Mouse (Mus musculus) intestine, embryonic 16.5 days (tissue): ENCODE measurements around the gene Gatm. TPM values are rescaled to one million over a fixed set of nuclear protein-coding genes. Genes with fewer than 3 reads are reported as not detected.

Experiments used
- ATAC-seq: fragments of 200-750 bp; cut with Nextera tagmentation; 2 replicates; pipeline ENCODE4 v1.8.0; 2017; ENCODE audit warnings: moderate TSS enrichment, moderate library complexity
- H3K27ac ChIP-seq: fragments of 300-500 bp; sonication (generic); 2 replicates; pipeline ENCODE4 v1.5.1; 2014; ENCODE audit warnings: mild to moderate bottlenecking, low read length
- H3K27me3 ChIP-seq: fragments of 300-500 bp; sonication (generic); replicated peaks from 2 replicates; pipeline ENCODE4 v1.6.1; 2014; ENCODE audit warnings: low read length, control low read depth, mixed read lengths; ENCODE audit not compliant: control insufficient read depth, insufficient read depth
- H3K36me3 ChIP-seq: fragments of 300-500 bp; sonication (generic); 2 replicates; pipeline ENCODE4 v1.6.1; 2014; ENCODE audit warnings: low read length, control low read depth; ENCODE audit not compliant: control insufficient read depth, insufficient read depth
- H3K4me1 ChIP-seq: fragments of 300-500 bp; sonication (generic); 2 replicates; pipeline ENCODE4 v1.6.1; 2014; ENCODE audit warnings: low read length, control low read depth, mixed read lengths; ENCODE audit not compliant: control insufficient read depth, insufficient read depth
- H3K4me2 ChIP-seq: fragments of 300-500 bp; sonication (generic); 2 replicates; pipeline ENCODE4 v1.6.1; 2014; ENCODE audit warnings: low read depth, low read length, control low read depth
- H3K4me3 ChIP-seq: fragments of 300-500 bp; sonication (generic); 2 replicates; pipeline ENCODE4 v1.5.1; 2014; ENCODE audit warnings: mild to moderate bottlenecking, low read length
- H3K9ac ChIP-seq: fragments of 300-500 bp; sonication (generic); 2 replicates; pipeline ENCODE4 v1.6.1; 2014; ENCODE audit warnings: low read depth, low read length
- H3K9me3 ChIP-seq: fragments of 300-500 bp; sonication (generic); 2 replicates; pipeline ENCODE4 v1.6.1; 2016; ENCODE audit warnings: low read length, control low read depth; ENCODE audit not compliant: control insufficient read depth
- WGBS: fragments of 180-500 bp; shearing (Covaris S2); extraction: QIAGEN DNeasy Blood & Tissue Kit; methylation state at CpG from one replicate; pipeline ENCODE4 v1.1.7; 2014; 5-methylcytosine and 5-hydroxymethylcytosine counted together
- polyA plus RNA-seq: library from polyadenylated mRNA; unstranded; fragments of >200 nt; fragmentation: Nextera tagmentation; extraction: Ambion mirVana; gene quantifications from 2 replicates; pipeline ENCODE4 v1.2.1, GENCODE M21; 2015

The Gatm gene
- 22.3 and 22.8 TPM in 2 replicates for polyA plus RNA-seq

GRCm38 (mm10) chr2:122610746-122611653 is at the start of gene Gatm:
Gene Gatm (minus strand): TSS chr2:122611303.
- WGBS: 2% methylated on average over 48 of the region's 48 CpGs

GRCm38 (mm10) chr2:122659825-122660224 is 48.7 kb upstream of the Gatm start:
- Histone ChIP-seq H3K27ac (no peak overlapping the region), H3K36me3 (no peaks in the 10 kb centered on the region), H3K9me3 (no peaks in the 10 kb centered on the region), H3K4me1 (peaks cover 20% of the 10 kb centered on the region), H3K27me3 (no peaks in the 10 kb centered on the region), H3K4me3 (no peak overlapping the region), H3K9ac (no peak overlapping the region), H3K4me2 (no peak overlapping the region)
- WGBS: 72% methylated on average over 7 of the region's 7 CpGs
- no peak for ATAC-seq

More at GRCm38 (mm10) chr2:122610746-122611653, at the start of gene Gatm:
- H3K9me3 ChIP-seq: no peaks in the 10 kb centered on the region
- H3K4me1 ChIP-seq: peaks cover 9% of the 10 kb centered on the region
- H3K4me2 ChIP-seq: peak within 1 kb of the TSS; percentile 97
- 0 out of 2 replicates have a peak, but pooled peaks cover 4% of the 10 kb centered on the region for H3K27me3 ChIP-seq
- peak within 1 kb of the TSS; percentile 67 for H3K9ac ChIP-seq
- ATAC-seq: peak; percentile 99
- no peaks in the 10 kb centered on the region for H3K36me3 ChIP-seq
- no peak within 1 kb of the TSS for H3K27ac ChIP-seq
- H3K4me3 ChIP-seq: peak within 1 kb of the TSS; percentile 58

GRCm38 (mm10) chr2:122657707-122658524 is 46.8 kb upstream of the Gatm start:
- Histone ChIP-seq H3K4me3 (no peak overlapping the region), H3K27me3 (no peaks in the 10 kb centered on the region), H3K4me2 (peak overlapping the region; percentile 30; the same call in 1 of the 2 replicates), H3K27ac (peak overlapping the region; percentile 98), H3K4me1 (peaks cover 20% of the 10 kb centered on the region), H3K36me3 (no peaks in the 10 kb centered on the region), H3K9me3 (no peaks in the 10 kb centered on the region), H3K9ac (peak overlapping the region; percentile 40)
- peak; percentile 96 for ATAC-seq
- 63% methylated on average over 11 of the region's 11 CpGs for WGBS

- peaks cover 20% of the 10 kb centered on the region for H3K4me1 ChIP-seq
- WGBS: 61% methylated on average over 9 of the region's 9 CpGs
- H3K9ac ChIP-seq: no peak overlapping the region
Observed at GRCm38 (mm10) chr2:122656767-122657166, 45.7 kb upstream of the Gatm start.

GRCm38 (mm10) chr2:122656052-122656451 is 44.9 kb upstream of the Gatm start:
- H3K4me1 ChIP-seq: peaks cover 20% of the 10 kb centered on the region
- H3K9me3 ChIP-seq: no peaks in the 10 kb centered on the region
- no peak overlapping the region for H3K27ac ChIP-seq
- H3K36me3 ChIP-seq: no peaks in the 10 kb centered on the region
- H3K27me3 ChIP-seq: no peaks in the 10 kb centered on the region
- no peak overlapping the region for H3K4me2 ChIP-seq
- no peak for ATAC-seq
- H3K4me3 ChIP-seq: no peak overlapping the region
- no peak overlapping the region for H3K9ac ChIP-seq
- 59% methylated on average over 2 of the region's 2 CpGs for WGBS

More at GRCm38 (mm10) chr2:122656767-122657166, 45.7 kb upstream of the Gatm start:
- H3K36me3 ChIP-seq: no peaks in the 10 kb centered on the region
- H3K4me3 ChIP-seq: no peak overlapping the region
- no peak for ATAC-seq
- no peak overlapping the region for H3K4me2 ChIP-seq
- no peaks in the 10 kb centered on the region for H3K9me3 ChIP-seq
- H3K27ac ChIP-seq: peak overlapping the region; percentile 98
- no peaks in the 10 kb centered on the region for H3K27me3 ChIP-seq

- H3K36me3 ChIP-seq: no peaks in the 10 kb centered on the region
- no peak overlapping the region for H3K27ac ChIP-seq
- H3K9ac ChIP-seq: no peak overlapping the region
- no peaks in the 10 kb centered on the region for H3K27me3 ChIP-seq
- 53% methylated on average over 17 of the region's 17 CpGs for WGBS
- no peaks in the 10 kb centered on the region for H3K9me3 ChIP-seq
- H3K4me3 ChIP-seq: no peak overlapping the region
- no peak overlapping the region for H3K4me2 ChIP-seq
- peaks cover 11% of the 10 kb centered on the region for H3K4me1 ChIP-seq
- ATAC-seq: peak; percentile 41
Observed at GRCm38 (mm10) chr2:122652096-122653084, 41.3 kb upstream of the Gatm start.

GRCm38 (mm10) chr2:122638673-122639072 is 27.6 kb upstream of the Gatm start:
- no peak overlapping the region for H3K9ac ChIP-seq
- no peaks in the 10 kb centered on the region for H3K4me1 ChIP-seq
- no peaks in the 10 kb centered on the region for H3K9me3 ChIP-seq
- WGBS: 32% methylated on average over 5 of the region's 5 CpGs
- no peak overlapping the region for H3K27ac ChIP-seq
- H3K4me2 ChIP-seq: no peak overlapping the region
- H3K4me3 ChIP-seq: no peak overlapping the region
- no peaks in the 10 kb centered on the region for H3K27me3 ChIP-seq
- H3K36me3 ChIP-seq: no peaks in the 10 kb centered on the region
- ATAC-seq: no peak

GRCm38 (mm10) chr2:122638029-122638428 is 26.9 kb upstream of the Gatm start:
- peak overlapping the region; percentile 55 for H3K4me3 ChIP-seq
- peak overlapping the region; percentile 88 for H3K4me2 ChIP-seq
- no peak overlapping the region for H3K27ac ChIP-seq
- no peak for ATAC-seq
- WGBS: 34% methylated on average over 12 of the region's 12 CpGs
- H3K27me3 ChIP-seq: no peaks in the 10 kb centered on the region
- H3K4me1 ChIP-seq: no peaks in the 10 kb centered on the region
- peak overlapping the region; percentile 66 for H3K9ac ChIP-seq
- H3K36me3 ChIP-seq: 0 out of 2 replicates have a peak, but pooled peaks cover 2% of the 10 kb centered on the region
- no peaks in the 10 kb centered on the region for H3K9me3 ChIP-seq
